Mouse (Mus musculus) megakaryocyte progenitor cell, adult 5-6 weeks (primary cell): ENCODE results near the gene Mmp8. TPM values are rescaled to one million over a fixed set of nuclear protein-coding genes. Genes with fewer than 3 reads are reported as not detected.
A peak's percentile ranks its signal among the peaks of the same experiment; 100 is the strongest.

Experiments used
- ATAC-seq: replicated peaks from 2 replicates; pipeline ENCODE4 v1.8.0; 2016; ENCODE audit warnings: mild to moderate bottlenecking, moderate TSS enrichment, inconsistent platforms; ENCODE audit not compliant: poor library complexity
- total RNA-seq, 2 experiments: library from RNA; stranded (forward) in 1 of 2; stranded (reverse) in 1 of 2; fragments of 157-497, 149-512 nt in 1 of 2; fragments of 200-1000 nt in 1 of 2; gene quantifications; 2 replicates each; pipeline versions ENCODE4 v1.2.3 to v1.2.4; 2015 to 2017

The Mmp8 gene
- 15.8 and 18.2 TPM in 2 replicates for total RNA-seq (2015)
- 13.2 and 18.4 TPM in 2 replicates for total RNA-seq (2017)

GRCm38 (mm10) chr9:7558221-7559017, at the start of gene Mmp8:
Gene Mmp8, plus strand, starts transcription at chr9:7558456.
- ATAC-seq, result peak; percentile 86

GRCm38 (mm10) chr9:7509619-7510233, 48.5 kb upstream of the Mmp8 start:
- no peak for ATAC-seq

GRCm38 (mm10) chr9:7517944-7518571, 40.2 kb upstream of the Mmp8 start:
- ATAC-seq, result no peak

- no peak for ATAC-seq
Measured at GRCm38 (mm10) chr9:7526255-7526940, 31.9 kb upstream of the Mmp8 start.

GRCm38 (mm10) chr9:7542763-7543162, 15.5 kb upstream of the Mmp8 start:
- no peak for ATAC-seq

- ATAC-seq, result no peak
Measured at GRCm38 (mm10) chr9:7544923-7545457, 13.3 kb upstream of the Mmp8 start.

GRCm38 (mm10) chr9:7545471-7545870, 12.8 kb upstream of the Mmp8 start:
- no peak for ATAC-seq

- ATAC-seq, result no peak
Measured at GRCm38 (mm10) chr9:7545920-7546319, 12.3 kb upstream of the Mmp8 start.

GRCm38 (mm10) chr9:7551943-7552342, 6.3 kb upstream of the Mmp8 start:
- ATAC-seq, result peak; percentile 70

GRCm38 (mm10) chr9:7553536-7553935, 4.7 kb upstream of the Mmp8 start:
- peak; percentile 23; the same call in 1 of the 2 replicates for ATAC-seq

GRCm38 (mm10) chr9:7554382-7554781, 3.9 kb upstream of the Mmp8 start:
- ATAC-seq, result peak; percentile 51

- no peak for ATAC-seq
Measured at GRCm38 (mm10) chr9:7560026-7560425, 1.8 kb downstream of the Mmp8 start.

GRCm38 (mm10) chr9:7567376-7567775, 9.1 kb downstream of the Mmp8 start:
- peak; percentile 85 for ATAC-seq

GRCm38 (mm10) chr9:7567923-7568322, 9.7 kb downstream of the Mmp8 start:
- ATAC-seq, result no peak

- no peak for ATAC-seq
Measured at GRCm38 (mm10) chr9:7570485-7570884, 12.2 kb downstream of the Mmp8 start.

- ATAC-seq, result peak; percentile 29
Measured at GRCm38 (mm10) chr9:7571162-7571561, 12.9 kb downstream of the Mmp8 start, which contains the start of gene Mmp27. Gene Mmp27, plus strand, starts transcription at chr9:7571396.

- ATAC-seq, result peak; percentile 38
Measured at GRCm38 (mm10) chr9:7572188-7572587, 13.9 kb downstream of the Mmp8 start.

GRCm38 (mm10) chr9:7572663-7573308, 14.5 kb downstream of the Mmp8 start:
- peak; percentile 55 for ATAC-seq

GRCm38 (mm10) chr9:7575526-7575925, 17.3 kb downstream of the Mmp8 start:
- ATAC-seq, result no peak

GRCm38 (mm10) chr9:7577371-7577770, 19.1 kb downstream of the Mmp8 start:
- ATAC-seq, result peak; percentile 67
